Mouse (Mus musculus) midbrain, embryonic 14.5 days (tissue): ENCODE results near the gene Wfdc6b. TPM values are rescaled to one million over a fixed set of nuclear protein-coding genes. Genes with fewer than 3 reads are reported as not detected.
"Not testable (repeated sequence)": the region's sequence is repeated elsewhere in the genome, so short reads cannot be mapped to it uniquely, and the experiment has no call there.

Source experiments
- ATAC-seq: fragments of 200-750 bp; cut with Nextera tagmentation; 2 replicates; pipeline ENCODE4 v1.8.0; 2017; ENCODE audit warnings: moderate number of reproducible peaks, moderate library complexity; ENCODE audit not compliant: low FRiP score, low TSS enrichment
- DNase-seq: peaks from one replicate; pipeline ENCODE4 v3.0.0-alpha.2; 2015
- H3K27ac ChIP-seq: fragments of 300-500 bp; sonication (generic); replicated peaks from 2 replicates; pipeline ENCODE4 v1.5.1; 2014; ENCODE audit warnings: mild to moderate bottlenecking, low read depth, low read length, moderate library complexity
- H3K27me3 ChIP-seq: fragments of 300-500 bp; sonication (generic); 2 replicates; pipeline ENCODE4 v1.6.1; 2014; ENCODE audit warnings: low read length, control low read depth, mixed read lengths; ENCODE audit not compliant: control insufficient read depth, insufficient read depth
- H3K36me3 ChIP-seq: fragments of 300-500 bp; sonication (generic); 2 replicates; pipeline ENCODE4 v1.6.1; 2014; ENCODE audit warnings: low read length, control low read depth; ENCODE audit not compliant: control insufficient read depth, insufficient read depth
- H3K4me1 ChIP-seq: fragments of 300-500 bp; sonication (generic); 2 replicates; pipeline ENCODE4 v1.6.1; 2014; ENCODE audit warnings: mild to moderate bottlenecking, antibody characterized with exemption, low read length, control low read depth; ENCODE audit not compliant: control insufficient read depth, insufficient read depth
- H3K4me2 ChIP-seq: fragments of 300-500 bp; sonication (generic); 2 replicates; pipeline ENCODE4 v1.6.1; 2014; ENCODE audit warnings: mild to moderate bottlenecking, low read length, moderate library complexity
- H3K4me3 ChIP-seq: fragments of 300-500 bp; sonication (generic); replicated peaks from 2 replicates; pipeline ENCODE4 v1.5.1; 2014; ENCODE audit warnings: low read depth, low read length
- H3K9ac ChIP-seq: fragments of 300-500 bp; sonication (generic); replicated peaks from 2 replicates; pipeline ENCODE4 v1.6.1; 2014; ENCODE audit warnings: mild to moderate bottlenecking, low read length, moderate library complexity
- H3K9me3 ChIP-seq: fragments of 300-500 bp; sonication (generic); 2 replicates; pipeline ENCODE4 v1.6.1; 2016; ENCODE audit warnings: low read length, control low read depth, mixed read lengths; ENCODE audit not compliant: control insufficient read depth
- WGBS: fragments of 180-500 bp; shearing (Covaris S2); extraction: QIAGEN DNeasy Blood & Tissue Kit; methylation state at CpG from one replicate; pipeline ENCODE4 v1.1.7; 2014; 5-methylcytosine and 5-hydroxymethylcytosine counted together
- polyA plus RNA-seq: library from polyadenylated mRNA; unstranded; fragments of >200 nt; fragmentation: Nextera tagmentation; extraction: Ambion mirVana; gene quantifications from 2 replicates; pipeline ENCODE4 v1.2.1, GENCODE M21; 2014

Wfdc6b gene
- polyA plus RNA-seq = not detected in 2 replicates

DNA sequence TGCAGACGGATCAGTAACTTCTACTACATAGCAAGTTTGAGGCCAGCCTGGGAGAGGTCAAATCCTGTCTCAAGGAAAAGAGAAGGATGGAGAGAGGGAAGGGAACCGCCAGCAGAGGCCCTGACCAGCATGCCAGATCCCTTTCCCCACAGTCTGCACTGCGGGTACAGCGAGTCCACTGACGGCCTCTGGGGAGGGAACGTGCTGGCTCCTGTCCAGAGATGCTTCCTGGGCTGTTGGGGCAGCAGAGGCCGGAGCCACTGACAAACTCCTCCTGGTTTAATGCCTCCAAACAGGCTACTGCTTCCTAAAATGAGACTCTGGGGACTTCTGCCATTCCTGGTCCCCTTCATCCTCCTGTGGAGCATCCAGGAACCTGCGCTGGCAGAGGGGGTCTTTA, at the start of gene Wfdc6b, which contains the start of gene Wfdc8:
Wfdc6b (plus strand) TSS at position 52 of the 400 bp plus-strand sequence.
Wfdc8 (minus strand) TSS at position 156 of the 400 bp plus-strand sequence.
- 60% methylated on average over 8 of the region's 8 CpGs for WGBS
- DNase-seq = peak; percentile 4
- H3K9ac ChIP-seq, H3K4me2 ChIP-seq, H3K4me3 ChIP-seq, H3K9me3 ChIP-seq, ATAC-seq, H3K27ac ChIP-seq, H3K27me3 ChIP-seq, H3K36me3 ChIP-seq, H3K4me1 ChIP-seq: not testable (repeated sequence)

DNA sequence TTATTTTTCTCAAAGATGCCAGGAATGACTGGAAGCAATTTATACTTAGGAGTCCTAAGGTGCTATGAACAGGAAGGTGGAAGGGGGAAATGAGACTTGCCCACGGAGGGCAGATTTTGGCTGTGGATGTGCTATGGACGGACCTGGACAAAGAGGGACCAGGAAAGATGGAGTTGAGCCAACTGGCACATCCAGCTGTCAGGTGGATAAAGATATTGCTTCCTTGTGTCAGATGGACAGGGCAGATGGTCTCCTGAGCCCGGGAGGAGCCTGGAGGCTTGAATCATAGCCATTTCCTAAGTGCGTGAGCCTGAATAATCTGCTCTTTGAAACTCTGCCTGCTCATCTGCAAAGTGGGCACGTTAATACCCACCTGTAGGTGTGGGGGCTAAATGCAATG, 49.0 kb upstream of the Wfdc6b start:
- no peak for ATAC-seq
- Histone ChIP-seq H3K27ac (no peak overlapping the region), H3K9me3 (no peaks in the 10 kb centered on the region), H3K4me3 (no peak overlapping the region), H3K9ac (no peak overlapping the region), H3K36me3 (no peaks in the 10 kb centered on the region), H3K27me3 (peaks cover 13% of the 10 kb centered on the region), H3K4me1 (peaks cover 4% of the 10 kb centered on the region; the same call in 1 of the 2 replicates), H3K4me2 (no peak overlapping the region)
- DNase-seq = no peak
- WGBS = 66% methylated on average over 5 of the region's 5 CpGs

DNA sequence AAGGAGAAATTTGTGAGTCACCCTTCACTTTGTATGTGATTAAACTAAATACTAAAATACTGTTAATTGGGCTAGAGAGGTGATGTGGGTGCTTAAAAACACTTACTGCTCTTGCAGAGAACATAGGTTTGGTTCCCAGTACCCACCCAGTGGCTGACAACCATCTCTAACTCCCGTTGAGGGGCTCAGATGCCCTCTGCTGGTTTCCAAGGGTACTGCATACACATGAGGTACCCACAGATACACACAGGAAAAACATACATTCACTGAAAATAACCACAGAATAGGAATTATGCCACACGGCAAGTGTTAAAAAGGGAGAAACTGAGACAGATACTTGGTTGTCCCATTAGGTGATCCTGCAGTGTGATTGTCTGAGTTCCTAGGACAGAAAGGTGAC, 46.3 kb upstream of the Wfdc6b start:
- peaks cover 13% of the 10 kb centered on the region for H3K27me3 ChIP-seq
- 90% methylated on average over 2 of the region's 2 CpGs for WGBS
- peaks cover 4% of the 10 kb centered on the region; the same call in 1 of the 2 replicates for H3K4me1 ChIP-seq
- no peaks in the 10 kb centered on the region for H3K9me3 ChIP-seq
- H3K9ac ChIP-seq = no peak overlapping the region
- no peak overlapping the region for H3K4me3 ChIP-seq
- DNase-seq (no peak), ATAC-seq (no peak)
- no peaks in the 10 kb centered on the region for H3K36me3 ChIP-seq
- H3K27ac ChIP-seq = no peak overlapping the region
- no peak overlapping the region for H3K4me2 ChIP-seq

DNA sequence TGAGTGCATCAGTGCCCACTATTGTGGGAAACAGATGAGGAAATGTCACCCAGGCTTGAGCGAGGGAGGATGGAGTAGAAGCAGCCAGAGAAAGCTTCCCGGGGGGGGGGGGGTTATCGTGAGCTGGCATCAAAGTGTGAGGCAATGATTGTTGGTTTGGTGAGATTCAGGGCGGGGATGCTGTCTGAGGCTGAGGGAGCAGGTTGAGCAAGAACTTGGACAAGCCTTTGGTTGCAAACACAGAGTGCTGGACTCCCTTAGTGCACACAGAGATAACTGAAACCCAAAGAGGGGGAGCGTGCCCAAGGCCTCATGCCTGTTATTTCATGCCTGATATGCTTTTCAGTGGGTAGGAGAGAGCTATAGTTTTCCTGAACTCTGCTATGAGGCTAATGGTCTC, 45.9 kb upstream of the Wfdc6b start:
- 93% methylated on average over 5 of the region's 5 CpGs for WGBS
- H3K36me3 ChIP-seq = no peaks in the 10 kb centered on the region
- H3K27me3 ChIP-seq = peaks cover 10% of the 10 kb centered on the region
- peaks cover 4% of the 10 kb centered on the region; the same call in 1 of the 2 replicates for H3K4me1 ChIP-seq
- no peak overlapping the region for H3K4me3 ChIP-seq
- DNase-seq (no peak), ATAC-seq (no peak)
- no peak overlapping the region for H3K27ac ChIP-seq
- H3K9ac ChIP-seq = no peak overlapping the region
- H3K9me3 ChIP-seq = no peaks in the 10 kb centered on the region
- no peak overlapping the region for H3K4me2 ChIP-seq

DNA sequence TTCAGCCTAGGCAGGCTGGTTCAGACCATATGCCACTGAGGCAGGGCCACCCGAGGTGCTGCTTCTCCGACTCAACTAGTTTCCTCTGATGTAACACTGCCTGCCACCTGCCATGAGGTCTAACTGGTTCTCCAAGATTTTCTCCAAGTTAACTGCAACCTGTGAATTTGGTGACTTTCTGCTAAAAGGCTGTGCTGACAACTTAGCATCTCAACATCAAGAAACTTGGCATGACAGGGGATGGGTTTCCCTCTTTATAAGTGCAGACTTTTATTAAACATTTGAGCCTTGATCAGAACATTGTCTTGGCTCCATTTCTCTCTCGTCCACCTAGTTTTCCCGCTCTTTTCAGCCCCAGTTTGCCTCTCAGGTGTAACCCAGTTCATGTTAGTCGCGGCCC, 40.0 kb upstream of the Wfdc6b start, which contains the start of gene Spint3:
Spint3 (minus strand) TSS at position 101 of the 400 bp plus-strand sequence.
- not testable (repeated sequence) for ATAC-seq, H3K9me3 ChIP-seq, DNase-seq, H3K27ac ChIP-seq, H3K4me1 ChIP-seq, H3K9ac ChIP-seq, H3K36me3 ChIP-seq, H3K27me3 ChIP-seq, H3K4me3 ChIP-seq, H3K4me2 ChIP-seq
- WGBS = 87% methylated on average over 6 of the region's 6 CpGs

DNA sequence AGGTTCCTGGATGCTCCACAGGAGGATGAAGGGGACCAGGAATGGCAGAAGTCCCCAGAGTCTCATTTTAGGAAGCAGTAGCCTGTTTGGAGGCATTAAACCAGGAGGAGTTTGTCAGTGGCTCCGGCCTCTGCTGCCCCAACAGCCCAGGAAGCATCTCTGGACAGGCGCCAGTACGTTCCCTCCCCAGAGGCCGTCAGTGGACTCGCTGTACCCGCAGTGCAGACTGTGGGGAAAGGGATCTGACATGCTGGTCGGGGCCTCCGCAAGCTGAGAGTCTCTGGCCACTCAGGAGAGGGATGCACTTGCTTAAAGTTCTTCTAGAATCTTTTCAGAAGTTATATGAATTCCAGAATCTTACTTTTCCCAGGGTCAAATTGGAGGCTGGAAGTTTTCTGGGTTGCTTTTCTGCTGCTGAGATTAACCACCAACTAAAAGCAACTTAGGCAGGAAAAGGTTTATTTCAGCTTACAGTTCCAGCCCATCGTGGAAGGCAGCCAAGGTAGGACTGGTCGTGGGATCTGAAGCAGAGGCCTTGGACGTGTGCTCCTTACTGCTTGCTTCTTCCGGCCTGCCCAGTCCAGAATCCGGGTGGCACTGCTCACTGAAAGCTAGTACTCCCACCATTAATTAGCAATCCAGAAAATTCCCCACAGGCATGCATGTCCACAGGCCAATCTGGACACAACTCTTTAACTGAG, 28.1 kb upstream of the Wfdc6b start, which contains the start of gene Wfdc6a:
Wfdc6a (minus strand) TSS at position 423 of the 701 bp plus-strand sequence.
- peak; percentile 8 for DNase-seq
- H3K27me3 ChIP-seq, H3K4me3 ChIP-seq, ATAC-seq, H3K27ac ChIP-seq, H3K9ac ChIP-seq, H3K36me3 ChIP-seq, H3K9me3 ChIP-seq, H3K4me2 ChIP-seq, H3K4me1 ChIP-seq: not testable (repeated sequence)
- 57% methylated on average over 13 of the region's 13 CpGs for WGBS

DNA sequence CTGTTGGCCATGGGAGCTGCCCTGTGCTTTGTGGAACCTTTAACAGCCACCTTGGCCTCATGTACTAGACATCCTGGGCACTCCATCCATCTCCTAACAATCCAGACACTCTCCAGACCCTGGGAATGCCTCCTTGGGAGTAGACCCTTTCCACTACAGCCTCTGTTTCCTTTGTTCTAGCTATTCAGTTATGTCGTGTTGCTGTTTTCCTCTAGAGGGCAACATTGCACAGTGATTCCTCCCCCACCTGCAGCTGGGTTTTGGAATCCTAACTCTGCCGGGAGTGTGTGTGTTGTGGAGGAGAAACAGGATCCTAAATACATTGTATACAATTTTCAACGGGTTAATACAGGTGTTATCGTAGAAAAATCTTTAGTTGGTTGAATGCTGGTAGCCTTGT, 21.3 kb upstream of the Wfdc6b start:
- 7% methylated on average over 4 of the region's 4 CpGs for WGBS
- Histone ChIP-seq H3K27me3 (no peaks in the 10 kb centered on the region), H3K9me3 (no peaks in the 10 kb centered on the region), H3K4me2 (no peak overlapping the region), H3K27ac (no peak overlapping the region), H3K9ac (no peak overlapping the region), H3K4me3 (no peak overlapping the region), H3K4me1 (no peaks in the 10 kb centered on the region), H3K36me3 (no peaks in the 10 kb centered on the region)
- DNase-seq = peak; percentile 82
- no peak for ATAC-seq

DNA sequence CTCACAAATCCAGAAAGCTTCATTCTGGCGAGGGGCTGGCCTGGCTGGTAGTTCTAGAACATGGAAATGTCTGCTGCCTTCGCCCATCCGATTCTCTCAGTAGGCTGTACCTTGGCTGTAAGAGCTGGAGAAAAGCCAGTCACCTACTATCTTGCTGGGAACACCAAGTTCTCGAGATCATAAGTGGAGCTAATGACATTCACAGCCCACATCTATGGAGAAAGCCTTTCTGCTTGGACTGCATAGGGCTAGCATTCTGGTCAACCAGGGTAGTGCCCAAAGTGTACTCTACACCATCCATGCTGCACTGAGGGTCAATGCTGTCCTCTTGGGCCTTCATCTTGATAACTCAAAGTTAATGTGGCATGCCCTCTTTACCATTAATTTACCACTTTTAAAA, 19.8 kb upstream of the Wfdc6b start, which contains the start of gene Eppin:
Eppin (minus strand) TSS at position 101 of the 400 bp plus-strand sequence.
- Histone ChIP-seq H3K9ac (no peak within 1 kb of the TSS), H3K9me3 (no peaks in the 10 kb centered on the region), H3K36me3 (no peaks in the 10 kb centered on the region), H3K27me3 (no peaks in the 10 kb centered on the region), H3K4me3 (no peak within 1 kb of the TSS), H3K4me2 (no peak within 1 kb of the TSS), H3K4me1 (no peaks in the 10 kb centered on the region), H3K27ac (no peak within 1 kb of the TSS)
- ATAC-seq (no peak), DNase-seq (no peak)
- WGBS = 83% methylated on average over 4 of the region's 4 CpGs

DNA sequence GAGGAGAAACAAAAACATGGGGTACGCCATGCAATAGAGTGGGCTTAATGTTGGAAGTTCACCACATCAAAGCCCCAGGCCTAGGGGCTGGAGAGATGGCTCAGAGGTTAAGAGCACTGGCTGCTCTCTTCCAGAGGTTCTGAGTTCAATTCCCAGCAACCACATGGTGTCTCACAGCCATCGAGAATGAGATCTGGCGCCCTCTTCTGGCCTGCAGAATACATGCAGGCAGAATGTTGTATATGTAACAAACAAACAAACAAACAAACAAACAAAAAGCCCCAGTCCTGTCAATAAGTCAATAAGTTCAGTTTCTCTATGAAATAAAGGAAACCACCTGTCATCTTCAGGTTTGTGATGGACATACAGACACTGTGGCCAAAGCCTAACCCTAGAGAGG, 13.1 kb upstream of the Wfdc6b start:
- H3K36me3 ChIP-seq = no peaks in the 10 kb centered on the region
- no peaks in the 10 kb centered on the region for H3K4me1 ChIP-seq
- DNase-seq = no peak
- WGBS = 69% methylated on average over 3 of the region's 3 CpGs
- H3K9ac ChIP-seq = no peak overlapping the region
- no peaks in the 10 kb centered on the region for H3K9me3 ChIP-seq
- no peak overlapping the region for H3K4me2 ChIP-seq
- no peak for ATAC-seq
- H3K27ac ChIP-seq = no peak overlapping the region
- no peak overlapping the region for H3K4me3 ChIP-seq
- H3K27me3 ChIP-seq = no peaks in the 10 kb centered on the region
